Mouse (Mus musculus): ENCODE measurements around the gene Wdfy3. TPM values are rescaled to one million over a fixed set of nuclear protein-coding genes. Genes with fewer than 3 reads are reported as not detected.

The Wdfy3 gene
- polyA plus RNA-seq, 1 experiment from 2014 or later: 18.8 TPM

- Histone ChIP-seq H3K9ac (ENCODE audit: low read length) (no peak overlapping the region), H3K27ac (ENCODE audit: low read depth) (no peak overlapping the region), H3K9me3 (ENCODE audit: control insufficient read depth, low read length) (no peaks in the 10 kb centered on the region), H3K27me3 (replicated peaks; ENCODE audit: control insufficient read depth, insufficient read depth, low read length) (no peaks in the 10 kb centered on the region), H3K4me2 (ENCODE audit: low read length) (no peak overlapping the region), H3K36me3 (ENCODE audit: control insufficient read depth, insufficient read depth, low read length) (peaks cover 4% of the 10 kb centered on the region), H3K4me1 (replicated peaks; ENCODE audit: control insufficient read depth, insufficient read depth, low read length) (peaks cover 35% of the 10 kb centered on the region), H3K4me3 (ENCODE audit: low read depth, low read length) (no peak overlapping the region)
- ATAC-seq (replicated peaks; ENCODE audit: low FRiP score, low TSS enrichment, low read depth) (no peak), DNase-seq (ENCODE audit: low spot score) (no peak)
- WGBS: 96% methylated on average over 6 of the region's 6 CpGs
Observed at GRCm38 (mm10) chr5:102066458-102066857, 3.3 kb downstream of the Wdfy3 start.

- no peak overlapping the region for H3K4me2 ChIP-seq (ENCODE audit: low read length)
- no peak overlapping the region for H3K9ac ChIP-seq (ENCODE audit: low read length)
- H3K4me3 ChIP-seq (ENCODE audit: low read depth, low read length): no peak overlapping the region
- no peak for DNase-seq (ENCODE audit: low spot score)
- peaks cover 4% of the 10 kb centered on the region for H3K36me3 ChIP-seq (ENCODE audit: control insufficient read depth, insufficient read depth, low read length)
- no peak for ATAC-seq (replicated peaks; ENCODE audit: low FRiP score, low TSS enrichment, low read depth)
- H3K27me3 ChIP-seq (replicated peaks; ENCODE audit: control insufficient read depth, insufficient read depth, low read length): no peaks in the 10 kb centered on the region
- no peak overlapping the region for H3K27ac ChIP-seq (ENCODE audit: low read depth)
- peaks cover 22% of the 10 kb centered on the region; the same call in 1 of the 2 replicates for H3K4me1 ChIP-seq (replicated peaks; ENCODE audit: control insufficient read depth, insufficient read depth, low read length)
- WGBS: 60% methylated on average over 18 of the region's 18 CpGs
- no peaks in the 10 kb centered on the region for H3K9me3 ChIP-seq (ENCODE audit: control insufficient read depth, low read length)
Observed at GRCm38 (mm10) chr5:102063013-102063752, 6.5 kb downstream of the Wdfy3 start.

GRCm38 (mm10) chr5:102061816-102062215, 7.9 kb downstream of the Wdfy3 start:
- Histone ChIP-seq H3K4me1 (replicated peaks; ENCODE audit: control insufficient read depth, insufficient read depth, low read length) (peaks cover 18% of the 10 kb centered on the region; the same call in 1 of the 2 replicates), H3K9ac (ENCODE audit: low read length) (no peak overlapping the region), H3K4me3 (ENCODE audit: low read depth, low read length) (no peak overlapping the region), H3K4me2 (ENCODE audit: low read length) (no peak overlapping the region), H3K27ac (ENCODE audit: low read depth) (no peak overlapping the region), H3K27me3 (replicated peaks; ENCODE audit: control insufficient read depth, insufficient read depth, low read length) (no peaks in the 10 kb centered on the region), H3K9me3 (ENCODE audit: control insufficient read depth, low read length) (no peaks in the 10 kb centered on the region), H3K36me3 (ENCODE audit: control insufficient read depth, insufficient read depth, low read length) (no peaks in the 10 kb centered on the region; the same call in 1 of the 2 replicates)
- 71% methylated on average over 5 of the region's 5 CpGs for WGBS
- no peak for DNase-seq (ENCODE audit: low spot score)
- no peak for ATAC-seq (replicated peaks; ENCODE audit: low FRiP score, low TSS enrichment, low read depth)

- no peaks in the 10 kb centered on the region for H3K9me3 ChIP-seq (ENCODE audit: control insufficient read depth, low read length)
- ATAC-seq (replicated peaks; ENCODE audit: low FRiP score, low TSS enrichment, low read depth): no peak
- no peak overlapping the region for H3K27ac ChIP-seq (ENCODE audit: low read depth)
- no peak overlapping the region for H3K4me2 ChIP-seq (ENCODE audit: low read length)
- H3K4me3 ChIP-seq (ENCODE audit: low read depth, low read length): no peak overlapping the region
- no peaks in the 10 kb centered on the region for H3K27me3 ChIP-seq (replicated peaks; ENCODE audit: control insufficient read depth, insufficient read depth, low read length)
- H3K9ac ChIP-seq (ENCODE audit: low read length): no peak overlapping the region
- H3K36me3 ChIP-seq (ENCODE audit: control insufficient read depth, insufficient read depth, low read length): no peaks in the 10 kb centered on the region
- WGBS: 68% methylated on average over 7 of the region's 7 CpGs
- no peak for DNase-seq (ENCODE audit: low spot score)
- peaks cover 15% of the 10 kb centered on the region for H3K4me1 ChIP-seq (replicated peaks; ENCODE audit: control insufficient read depth, insufficient read depth, low read length)
Observed at GRCm38 (mm10) chr5:102055946-102056345, 13.8 kb downstream of the Wdfy3 start.

- H3K4me2 ChIP-seq (ENCODE audit: low read length): no peak overlapping the region
- 52% methylated on average over 3 of the region's 3 CpGs for WGBS
- DNase-seq (ENCODE audit: low spot score) (no peak), ATAC-seq (replicated peaks; ENCODE audit: low FRiP score, low TSS enrichment, low read depth) (no peak)
- no peaks in the 10 kb centered on the region for H3K27me3 ChIP-seq (replicated peaks; ENCODE audit: control insufficient read depth, insufficient read depth, low read length)
- H3K4me3 ChIP-seq (ENCODE audit: low read depth, low read length): no peak overlapping the region
- no peaks in the 10 kb centered on the region for H3K36me3 ChIP-seq (ENCODE audit: control insufficient read depth, insufficient read depth, low read length)
- no peak overlapping the region for H3K27ac ChIP-seq (ENCODE audit: low read depth)
- no peaks in the 10 kb centered on the region for H3K9me3 ChIP-seq (ENCODE audit: control insufficient read depth, low read length)
- H3K9ac ChIP-seq (ENCODE audit: low read length): no peak overlapping the region
- H3K4me1 ChIP-seq (replicated peaks; ENCODE audit: control insufficient read depth, insufficient read depth, low read length): peaks cover 15% of the 10 kb centered on the region
Observed at GRCm38 (mm10) chr5:102055130-102055641, 14.5 kb downstream of the Wdfy3 start.

GRCm38 (mm10) chr5:102054511-102055093, 15.1 kb downstream of the Wdfy3 start:
- H3K27ac ChIP-seq (ENCODE audit: low read depth): no peak overlapping the region
- ATAC-seq (replicated peaks; ENCODE audit: low FRiP score, low TSS enrichment, low read depth) (no peak), DNase-seq (ENCODE audit: low spot score) (no peak)
- H3K4me1 ChIP-seq (replicated peaks; ENCODE audit: control insufficient read depth, insufficient read depth, low read length): peaks cover 15% of the 10 kb centered on the region
- no peak overlapping the region for H3K9ac ChIP-seq (ENCODE audit: low read length)
- H3K4me2 ChIP-seq (ENCODE audit: low read length): no peak overlapping the region
- no peaks in the 10 kb centered on the region for H3K9me3 ChIP-seq (ENCODE audit: control insufficient read depth, low read length)
- no peak overlapping the region for H3K4me3 ChIP-seq (ENCODE audit: low read depth, low read length)
- H3K27me3 ChIP-seq (replicated peaks; ENCODE audit: control insufficient read depth, insufficient read depth, low read length): no peaks in the 10 kb centered on the region
- WGBS: 61% methylated on average over 11 of the region's 11 CpGs
- H3K36me3 ChIP-seq (ENCODE audit: control insufficient read depth, insufficient read depth, low read length): no peaks in the 10 kb centered on the region

GRCm38 (mm10) chr5:102052906-102053305, 16.8 kb downstream of the Wdfy3 start:
- Histone ChIP-seq H3K9ac (ENCODE audit: low read length) (no peak overlapping the region), H3K36me3 (ENCODE audit: control insufficient read depth, insufficient read depth, low read length) (no peaks in the 10 kb centered on the region), H3K27ac (ENCODE audit: low read depth) (no peak overlapping the region), H3K4me2 (ENCODE audit: low read length) (no peak overlapping the region), H3K4me3 (ENCODE audit: low read depth, low read length) (no peak overlapping the region), H3K27me3 (replicated peaks; ENCODE audit: control insufficient read depth, insufficient read depth, low read length) (no peaks in the 10 kb centered on the region), H3K4me1 (replicated peaks; ENCODE audit: control insufficient read depth, insufficient read depth, low read length) (peaks cover 15% of the 10 kb centered on the region), H3K9me3 (ENCODE audit: control insufficient read depth, low read length) (no peaks in the 10 kb centered on the region)
- DNase-seq (ENCODE audit: low spot score) (no peak), ATAC-seq (replicated peaks; ENCODE audit: low FRiP score, low TSS enrichment, low read depth) (no peak)
- WGBS: 71% methylated on average over 6 of the region's 6 CpGs

- Histone ChIP-seq H3K4me2 (ENCODE audit: low read length) (no peak overlapping the region), H3K9me3 (ENCODE audit: control insufficient read depth, low read length) (no peaks in the 10 kb centered on the region), H3K4me1 (replicated peaks; ENCODE audit: control insufficient read depth, insufficient read depth, low read length) (peaks cover 15% of the 10 kb centered on the region), H3K27ac (ENCODE audit: low read depth) (no peak overlapping the region), H3K4me3 (ENCODE audit: low read depth, low read length) (no peak overlapping the region), H3K36me3 (ENCODE audit: control insufficient read depth, insufficient read depth, low read length) (no peaks in the 10 kb centered on the region), H3K9ac (ENCODE audit: low read length) (no peak overlapping the region), H3K27me3 (replicated peaks; ENCODE audit: control insufficient read depth, insufficient read depth, low read length) (no peaks in the 10 kb centered on the region)
- no peak for DNase-seq (ENCODE audit: low spot score)
- WGBS: 85% methylated on average over 4 of the region's 4 CpGs
- no peak for ATAC-seq (replicated peaks; ENCODE audit: low FRiP score, low TSS enrichment, low read depth)
Observed at GRCm38 (mm10) chr5:102052465-102052864, 17.3 kb downstream of the Wdfy3 start.
